Mouse (Mus musculus): Measurements from ENCODE around the gene Gyg. TPM values are rescaled to one million over a fixed set of nuclear protein-coding genes. Genes with fewer than 3 reads are reported as not detected.

Gene Gyg
- total RNA-seq (2014; rRNA removed) (27.2 and 35.9 TPM in 2 replicates), polyA plus RNA-seq (2015; fragmentation: Nextera tagmentation; extraction: Ambion mirVana) (65.9 and 69.3 TPM in 2 replicates)

DNA sequence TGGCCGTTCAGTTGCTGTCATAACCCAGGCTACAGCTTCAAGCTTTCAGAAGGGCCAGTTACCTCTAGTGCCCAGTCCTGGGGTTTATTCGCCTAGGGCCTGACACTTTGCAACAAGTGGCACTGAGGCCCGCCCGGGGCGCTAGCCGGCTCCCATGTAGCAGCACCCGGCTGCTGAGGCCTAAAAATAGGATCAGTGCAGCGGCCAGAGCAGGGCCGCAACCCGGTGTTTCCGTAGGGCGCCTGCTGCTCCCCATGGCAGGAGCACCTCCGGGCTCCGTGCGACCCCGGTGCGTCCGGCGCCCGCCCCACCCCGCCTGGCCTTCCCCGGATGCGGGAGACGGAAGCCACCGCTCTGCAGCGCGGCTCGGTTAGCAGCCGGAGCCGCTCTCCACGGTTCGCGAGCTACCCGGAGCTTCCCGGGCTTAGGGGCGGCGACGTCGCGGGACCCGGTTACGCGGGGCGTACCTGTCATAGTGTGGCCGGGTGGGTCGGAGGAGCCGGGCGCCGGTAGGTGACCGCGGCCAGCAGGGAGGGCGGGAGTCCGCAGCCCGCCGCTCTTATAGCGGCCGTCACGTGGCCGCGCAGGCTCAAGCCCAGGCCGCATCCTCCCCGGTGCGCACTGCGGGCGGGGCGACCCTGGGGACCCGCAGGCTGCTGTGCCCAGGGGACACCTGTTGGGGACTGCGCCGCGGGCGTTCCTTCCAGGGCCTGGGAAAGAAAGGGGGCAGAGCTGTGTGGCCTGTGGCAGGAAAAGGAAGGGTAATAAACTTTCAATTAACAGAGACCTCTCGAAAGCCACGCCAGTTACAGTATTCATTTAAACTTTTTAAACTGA lies at the start of gene Gyg:
Gyg (minus strand) TSS at position 787 of the 837 bp plus-strand sequence.
- H3K9ac ChIP-seq, result peak within 1 kb of the TSS; percentile 91
- peak within 1 kb of the TSS; percentile 62; the same call in 1 of the 2 replicates for H3K27ac ChIP-seq (ENCODE audit: low read depth, low read length)
- H3K9me3 ChIP-seq (ENCODE audit: low read length), result no peaks in the 10 kb centered on the region
- H3K4me1 ChIP-seq (ENCODE audit: insufficient read depth), result 0 out of 2 replicates have a peak, but pooled peaks cover 6% of the 10 kb centered on the region
- H3K4me3 ChIP-seq (ENCODE audit: low read depth, low read length), result peak within 1 kb of the TSS; percentile 73
- TF ChIP-seq CTCF (IDR thresholded peaks at IDR 0.05; ENCODE audit: low read depth), result 0 out of 2 replicates have a peak, but pooled peaks have one; percentile 3
- no peaks in the 10 kb centered on the region for H3K27me3 ChIP-seq (ENCODE audit: insufficient read depth, low read length)
- H3K36me3 ChIP-seq (ENCODE audit: insufficient read depth), result 0 out of 2 replicates have a peak, but pooled peaks cover 7% of the 10 kb centered on the region
- 1% methylated on average over 72 of the region's 73 CpGs for WGBS
- peak; percentile 66 for DNase-seq
- peak within 1 kb of the TSS; percentile 74 for H3K4me2 ChIP-seq (ENCODE audit: low read depth)
- ATAC-seq, result peak; percentile 93

- H3K9me3 ChIP-seq (ENCODE audit: low read length), result no peaks in the 10 kb centered on the region
- ATAC-seq, result peak; percentile 60; the same call in 1 of the 2 replicates
- 26% methylated on average over 6 of the region's 6 CpGs for WGBS
- no peak overlapping the region for H3K27ac ChIP-seq (ENCODE audit: low read depth, low read length)
- no peaks in the 10 kb centered on the region for H3K36me3 ChIP-seq (ENCODE audit: insufficient read depth)
- H3K4me2 ChIP-seq (ENCODE audit: low read depth), result no peak overlapping the region
- no peak overlapping the region for H3K9ac ChIP-seq
- peak; percentile 87 for TF ChIP-seq CTCF (IDR thresholded peaks at IDR 0.05; ENCODE audit: low read depth)
- no peaks in the 10 kb centered on the region for H3K27me3 ChIP-seq (ENCODE audit: insufficient read depth, low read length)
- peak; percentile 74 for DNase-seq
- no peaks in the 10 kb centered on the region for H3K4me1 ChIP-seq (ENCODE audit: insufficient read depth)
- no peak overlapping the region for H3K4me3 ChIP-seq (ENCODE audit: low read depth, low read length)
Observed at GRCm38 (mm10) chr3:20198869-20199268, 43.8 kb upstream of the Gyg start.

- no peaks in the 10 kb centered on the region for H3K4me1 ChIP-seq (ENCODE audit: insufficient read depth)
- H3K4me3 ChIP-seq (ENCODE audit: low read depth, low read length), result no peak overlapping the region
Observed at GRCm38 (mm10) chr3:20197878-20198277, 42.8 kb upstream of the Gyg start.

DNA sequence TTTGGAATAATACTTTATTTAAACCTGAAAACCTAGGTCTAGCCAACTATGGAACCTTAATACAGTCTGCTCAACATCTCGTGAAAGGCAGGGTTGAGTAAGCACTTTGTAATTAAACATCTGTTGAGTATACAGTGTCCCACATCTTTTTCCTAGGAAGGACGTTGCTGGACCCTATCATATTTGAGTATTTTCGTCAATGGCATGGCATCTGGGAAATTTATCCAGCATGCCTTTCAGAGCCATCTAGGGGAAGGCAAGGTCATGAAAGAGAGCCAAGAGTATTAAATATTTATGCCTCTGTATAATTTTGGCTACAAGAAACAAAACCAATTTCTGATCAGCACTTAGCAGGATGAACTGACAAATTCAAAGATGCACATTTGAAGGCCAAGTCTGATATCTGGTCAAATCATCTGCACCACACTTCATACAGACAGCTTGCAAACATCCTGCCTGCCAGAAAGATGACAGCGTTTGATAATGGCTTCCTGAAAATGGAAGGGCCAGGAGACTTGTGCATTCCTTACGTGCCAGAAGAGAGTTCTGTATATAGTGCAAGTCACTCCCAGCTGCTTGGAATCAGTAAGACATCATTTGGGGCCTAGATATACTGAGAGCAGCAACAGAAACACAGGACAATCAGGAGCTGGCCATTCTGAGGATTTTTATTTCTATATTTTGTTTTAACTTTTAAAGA lies 34.0 kb upstream of the Gyg start:
- no peak for ATAC-seq
- Histone ChIP-seq H3K4me3 (ENCODE audit: low read depth, low read length) (no peak overlapping the region), H3K4me2 (ENCODE audit: low read depth) (no peak overlapping the region), H3K4me1 (ENCODE audit: insufficient read depth) (no peaks in the 10 kb centered on the region), H3K9ac (no peak overlapping the region), H3K9me3 (ENCODE audit: low read length) (no peaks in the 10 kb centered on the region), H3K27ac (ENCODE audit: low read depth, low read length) (no peak overlapping the region), H3K36me3 (ENCODE audit: insufficient read depth) (no peaks in the 10 kb centered on the region), H3K27me3 (ENCODE audit: insufficient read depth, low read length) (no peaks in the 10 kb centered on the region)
- no peak for TF ChIP-seq CTCF (IDR thresholded peaks at IDR 0.05; ENCODE audit: low read depth)
- DNase-seq, result no peak
- 71% methylated on average over 5 of the region's 5 CpGs for WGBS

More at GRCm38 (mm10) chr3:20197878-20198277, 42.8 kb upstream of the Gyg start:
- Histone ChIP-seq H3K9ac (no peak overlapping the region), H3K4me2 (ENCODE audit: low read depth) (no peak overlapping the region), H3K9me3 (ENCODE audit: low read length) (no peaks in the 10 kb centered on the region), H3K36me3 (ENCODE audit: insufficient read depth) (no peaks in the 10 kb centered on the region), H3K27me3 (ENCODE audit: insufficient read depth, low read length) (no peaks in the 10 kb centered on the region), H3K27ac (ENCODE audit: low read depth, low read length) (no peak overlapping the region)
- ATAC-seq (no peak), DNase-seq (no peak)
- TF ChIP-seq CTCF (IDR thresholded peaks at IDR 0.05; ENCODE audit: low read depth), result no peak
- WGBS, result 86% methylated on average over 10 of the region's 10 CpGs

DNA sequence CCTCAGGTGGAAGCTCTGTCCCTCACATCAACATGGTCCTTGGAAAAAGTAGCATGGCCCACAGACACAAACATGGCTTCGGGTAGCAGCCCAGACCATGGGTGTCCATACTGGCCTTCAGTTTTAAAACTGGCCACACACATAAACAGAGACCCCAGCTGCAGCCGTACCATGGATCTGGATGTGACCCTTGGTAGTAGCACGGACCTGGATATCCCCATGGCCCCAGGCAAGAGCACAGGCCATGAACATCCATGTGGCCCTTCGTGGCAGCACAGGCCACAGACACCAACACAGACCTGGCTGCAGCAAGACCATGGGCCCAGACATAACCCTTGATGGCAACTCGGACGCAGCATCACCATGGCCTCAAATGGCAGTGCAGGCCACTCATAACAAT lies 17.3 kb upstream of the Gyg start:
- Histone ChIP-seq H3K9ac (no peak overlapping the region), H3K4me3 (ENCODE audit: low read depth, low read length) (no peak overlapping the region), H3K4me2 (ENCODE audit: low read depth) (no peak overlapping the region), H3K4me1 (ENCODE audit: insufficient read depth) (no peaks in the 10 kb centered on the region), H3K27ac (ENCODE audit: low read depth, low read length) (no peak overlapping the region), H3K36me3 (ENCODE audit: insufficient read depth) (no peaks in the 10 kb centered on the region), H3K9me3 (ENCODE audit: low read length) (no peaks in the 10 kb centered on the region), H3K27me3 (ENCODE audit: insufficient read depth, low read length) (no peaks in the 10 kb centered on the region)
- WGBS, result 92% methylated on average over 6 of the region's 6 CpGs
- no peak for DNase-seq
- ATAC-seq, result no peak
- TF ChIP-seq CTCF (IDR thresholded peaks at IDR 0.05; ENCODE audit: low read depth), result no peak

DNA sequence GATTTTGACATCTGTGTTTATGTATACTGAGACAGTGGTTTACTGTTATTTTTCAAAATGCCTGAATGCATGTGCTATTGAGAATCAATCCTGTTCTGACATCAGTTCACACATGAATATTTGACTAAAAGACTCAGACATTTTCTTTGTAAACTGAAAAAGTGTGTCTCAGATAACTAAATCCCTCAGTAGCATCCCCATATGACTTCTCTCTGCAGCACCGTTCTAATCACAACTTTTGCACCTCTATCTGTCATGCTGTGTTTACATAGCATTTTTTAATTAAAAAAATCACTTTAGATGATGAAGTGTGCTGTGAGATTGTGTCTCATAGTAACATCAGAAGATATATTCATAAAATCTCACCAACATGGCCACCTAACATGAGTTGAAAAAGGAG lies 12.4 kb upstream of the Gyg start:
- TF ChIP-seq CTCF (IDR thresholded peaks at IDR 0.05; ENCODE audit: low read depth), result no peak
- no peak overlapping the region for H3K27ac ChIP-seq (ENCODE audit: low read depth, low read length)
- no peaks in the 10 kb centered on the region for H3K4me1 ChIP-seq (ENCODE audit: insufficient read depth)
- ATAC-seq, result no peak
- no peaks in the 10 kb centered on the region for H3K9me3 ChIP-seq (ENCODE audit: low read length)
- no peaks in the 10 kb centered on the region for H3K36me3 ChIP-seq (ENCODE audit: insufficient read depth)
- no peak overlapping the region for H3K9ac ChIP-seq
- DNase-seq, result no peak
- H3K4me2 ChIP-seq (ENCODE audit: low read depth), result no peak overlapping the region
- H3K27me3 ChIP-seq (ENCODE audit: insufficient read depth, low read length), result no peaks in the 10 kb centered on the region
- H3K4me3 ChIP-seq (ENCODE audit: low read depth, low read length), result no peak overlapping the region
- WGBS, result 81% methylated on average over 1 of the region's 1 CpGs

Measured in forebrain, postnatal 0 days (tissue).